Mouse (Mus musculus) cortical plate, adult 2 months (tissue): ENCODE measurements at regions not wholly inside any gene's neighbourhood (a gene's known extent, or its start where the extent isn't known, plus 50 kb on each side); places are given as distances from the start of the nearest gene placed in this dataset.

Source experiments
- CTCF ChIP-seq: fragments of 200-500 bp; IDR thresholded peaks from 2 replicates; pipeline ENCODE4 v1.5.1; 2011; ENCODE audit warnings: mild to moderate bottlenecking, control low read depth, low read length; ENCODE audit not compliant: insufficient read depth; ENCODE audit errors: extremely low read depth
- POLR2A ChIP-seq: fragments of 200-500 bp; IDR thresholded peaks from 2 replicates; pipeline ENCODE4 v1.6.1; 2011; ENCODE audit warnings: mild to moderate bottlenecking, low read length, control low read depth; ENCODE audit not compliant: insufficient read depth; ENCODE audit errors: extremely low read depth

DNA sequence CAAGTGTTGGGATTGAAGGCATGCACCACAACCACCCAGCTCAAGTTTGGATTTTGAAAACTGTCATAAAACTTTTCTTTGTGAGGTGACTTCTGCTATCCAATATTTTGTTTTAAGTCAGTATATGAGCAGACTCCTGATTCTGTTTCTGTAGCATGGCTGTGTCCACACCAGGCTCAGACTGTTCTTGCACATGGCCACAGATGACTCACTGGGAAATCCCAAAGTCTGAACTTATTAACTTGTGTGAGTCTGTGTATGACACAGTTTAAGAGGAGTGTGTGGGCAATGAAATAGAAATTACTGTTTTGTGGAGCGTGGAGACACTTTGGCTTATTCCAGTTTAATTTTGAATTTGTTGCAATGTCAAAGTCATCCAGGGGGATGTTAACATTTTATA is 179.3 kb upstream of the Sphkap start:
- TF ChIP-seq CTCF, result no peak
- no peak for TF ChIP-seq POLR2A
